Mouse (Mus musculus) kidney, adult 2 months (tissue): ENCODE data around the gene Ankrd35. TPM values are rescaled to one million over a fixed set of nuclear protein-coding genes. Genes with fewer than 3 reads are reported as not detected.

Experiments used
- DNase-seq: peaks from one replicate; pipeline ENCODE4 v3.0.0; 2021
- H3K27ac ChIP-seq: fragments of 200-500 bp; 2 replicates; pipeline ENCODE4 v1.5.1; 2012; ENCODE audit warnings: low read depth, low read length, control low read depth, inconsistent platforms; ENCODE audit not compliant: insufficient read depth
- H3K27me3 ChIP-seq: fragments of 200-500 bp; replicated peaks from 2 replicates; pipeline ENCODE4 v1.6.1; 2012; ENCODE audit warnings: mild to moderate bottlenecking, moderate library complexity, low read length, inconsistent platforms; ENCODE audit not compliant: control insufficient read depth, insufficient read depth
- H3K36me3 ChIP-seq: fragments of 200-500 bp; 2 replicates; pipeline ENCODE4 v1.6.1; 2012; ENCODE audit warnings: mild to moderate bottlenecking, moderate library complexity, low read length, inconsistent platforms; ENCODE audit not compliant: control insufficient read depth, insufficient read depth
- H3K4me1 ChIP-seq: fragments of 200-500 bp; 2 replicates; pipeline ENCODE4 v1.6.1; 2011; ENCODE audit warnings: low read length; ENCODE audit not compliant: control insufficient read depth, insufficient read depth
- H3K4me3 ChIP-seq: fragments of 200-500 bp; 2 replicates; pipeline ENCODE4 v1.5.1; 2011; ENCODE audit warnings: mild to moderate bottlenecking, low read depth, low read length, control low read depth; ENCODE audit not compliant: insufficient read depth
- CTCF ChIP-seq: fragments of 200-500 bp; conservative IDR thresholded peaks from 2 replicates; pipeline ENCODE4 v1.5.1; 2011; ENCODE audit warnings: low read depth, mild to moderate bottlenecking, control low read depth, low read length, moderate library complexity, mixed read lengths; ENCODE audit not compliant: insufficient read depth, insufficient read length
- POLR2A ChIP-seq: fragments of 200-500 bp; IDR thresholded peaks from one replicate; pipeline ENCODE4 v1.6.1; 2011; ENCODE audit warnings: low read depth, low read length, control low read depth
- WGBS: fragments of 180-500 bp; shearing (Covaris S2); methylation state at CpG from one replicate; pipeline ENCODE4 v1.1.7; 2018; 5-methylcytosine and 5-hydroxymethylcytosine counted together
- polyA plus RNA-seq: library from polyadenylated mRNA; depleted of rRNA; stranded (reverse); fragments of >200 nt; gene quantifications from 2 replicates; pipeline ENCODE4 v1.2.3, GENCODE M21; 2012

The Ankrd35 gene
- polyA plus RNA-seq, 1 experiment = 0.45 TPM

GRCm38 (mm10) chr3:96706217-96706616 lies 36.3 kb downstream of the Ankrd35 start:
- Histone ChIP-seq H3K4me3 (no peak overlapping the region), H3K27me3 (no peaks in the 10 kb centered on the region), H3K36me3 (0 out of 2 replicates have a peak, but pooled peaks cover 2% of the 10 kb centered on the region), H3K27ac (no peak overlapping the region), H3K4me1 (no peaks in the 10 kb centered on the region)
- TF ChIP-seq CTCF (no peak), POLR2A (no peak)
- 89% methylated on average over 11 of the region's 11 CpGs for WGBS
- DNase-seq = no peak

GRCm38 (mm10) chr3:96706984-96707383 lies 37.1 kb downstream of the Ankrd35 start:
- TF ChIP-seq POLR2A = no peak
- no peak for TF ChIP-seq CTCF
- DNase-seq = no peak
- H3K36me3 ChIP-seq = peaks cover 4% of the 10 kb centered on the region; the same call in 1 of the 2 replicates
- no peak overlapping the region for H3K4me3 ChIP-seq
- 74% methylated on average over 7 of the region's 7 CpGs for WGBS
- no peaks in the 10 kb centered on the region for H3K27me3 ChIP-seq
- H3K27ac ChIP-seq = no peak overlapping the region
- no peaks in the 10 kb centered on the region for H3K4me1 ChIP-seq

- peak; percentile 86 for DNase-seq
- Histone ChIP-seq H3K36me3 (peaks cover 4% of the 10 kb centered on the region; the same call in 1 of the 2 replicates), H3K4me3 (peak within 1 kb of the TSS; percentile 69), H3K27ac (no peak within 1 kb of the TSS), H3K4me1 (no peaks in the 10 kb centered on the region), H3K27me3 (no peaks in the 10 kb centered on the region)
- WGBS = 3% methylated on average over 42 of the region's 42 CpGs
- TF ChIP-seq POLR2A (no peak), CTCF (peak; percentile 80)
Observed at GRCm38 (mm10) chr3:96707903-96708683, 38.2 kb downstream of the Ankrd35 start, which contains the start of gene Nudt17. Nudt17 (minus strand) TSS chr3:96708562.

GRCm38 (mm10) chr3:96708684-96709064 lies 38.7 kb downstream of the Ankrd35 start:
- no peak for DNase-seq
- WGBS = 52% methylated on average over 2 of the region's 2 CpGs
- Histone ChIP-seq H3K27me3 (no peaks in the 10 kb centered on the region), H3K4me1 (no peaks in the 10 kb centered on the region), H3K4me3 (no peak overlapping the region), H3K36me3 (peaks cover 4% of the 10 kb centered on the region; the same call in 1 of the 2 replicates), H3K27ac (no peak overlapping the region)
- TF ChIP-seq POLR2A (no peak), CTCF (no peak)

- TF ChIP-seq CTCF = no peak
- TF ChIP-seq POLR2A = no peak
- H3K27me3 ChIP-seq = no peaks in the 10 kb centered on the region
- no peak overlapping the region for H3K27ac ChIP-seq
- H3K4me3 ChIP-seq = no peak overlapping the region
- H3K4me1 ChIP-seq = no peaks in the 10 kb centered on the region
- H3K36me3 ChIP-seq = peaks cover 4% of the 10 kb centered on the region; the same call in 1 of the 2 replicates
- no peak for DNase-seq
- WGBS = 82% methylated on average over 5 of the region's 5 CpGs
Observed at GRCm38 (mm10) chr3:96714286-96714685, 44.4 kb downstream of the Ankrd35 start.

GRCm38 (mm10) chr3:96715854-96716253 lies 45.9 kb downstream of the Ankrd35 start:
- WGBS = 52% methylated on average over 2 of the region's 2 CpGs
- Histone ChIP-seq H3K36me3 (peaks cover 2% of the 10 kb centered on the region; the same call in 1 of the 2 replicates), H3K4me3 (no peak overlapping the region), H3K27me3 (no peaks in the 10 kb centered on the region), H3K27ac (no peak overlapping the region), H3K4me1 (no peaks in the 10 kb centered on the region)
- DNase-seq = no peak
- no peak for TF ChIP-seq POLR2A
- TF ChIP-seq CTCF = no peak

- WGBS = 50% methylated on average over 14 of the region's 14 CpGs
- H3K27ac ChIP-seq = no peak overlapping the region
- H3K4me3 ChIP-seq = no peak overlapping the region
- no peaks in the 10 kb centered on the region for H3K4me1 ChIP-seq
- TF ChIP-seq POLR2A = no peak
- TF ChIP-seq CTCF = peak; percentile 44
- peak; percentile 35 for DNase-seq
- H3K36me3 ChIP-seq = no peaks in the 10 kb centered on the region
- H3K27me3 ChIP-seq = no peaks in the 10 kb centered on the region
Observed at GRCm38 (mm10) chr3:96719173-96719572, 49.2 kb downstream of the Ankrd35 start.
